Mouse (Mus musculus) hindbrain, embryonic 13.5 days (tissue): ENCODE results near the gene Wdr31. TPM values are rescaled to one million over a fixed set of nuclear protein-coding genes. Genes with fewer than 3 reads are reported as not detected.
A peak's percentile ranks its signal among the peaks of the same experiment; 100 is the strongest.

Experiments
- ATAC-seq: fragments of 200-750 bp; cut with Nextera tagmentation; 2 replicates; pipeline ENCODE4 v1.8.0; 2017; ENCODE audit warnings: moderate TSS enrichment; ENCODE audit not compliant: low FRiP score
- H3K27ac ChIP-seq: fragments of 300-500 bp; sonication (generic); 2 replicates; pipeline ENCODE4 v1.5.1; 2015; ENCODE audit warnings: inconsistent platforms, mild to moderate bottlenecking, moderate library complexity
- H3K27me3 ChIP-seq: fragments of 300-500 bp; sonication (generic); 2 replicates; pipeline ENCODE4 v1.6.1; 2015; ENCODE audit warnings: mild to moderate bottlenecking, inconsistent platforms
- H3K36me3 ChIP-seq: fragments of 300-500 bp; sonication (generic); 2 replicates; pipeline ENCODE4 v1.6.1; 2015; ENCODE audit warnings: mild to moderate bottlenecking, inconsistent platforms
- H3K4me1 ChIP-seq: fragments of 300-500 bp; sonication (generic); replicated peaks from 2 replicates; pipeline ENCODE4 v1.6.1; 2015; ENCODE audit warnings: inconsistent platforms
- H3K4me2 ChIP-seq: fragments of 300-500 bp; sonication (generic); 2 replicates; pipeline ENCODE4 v1.6.1; 2015; ENCODE audit warnings: inconsistent platforms, mild to moderate bottlenecking, moderate library complexity
- H3K4me3 ChIP-seq: fragments of 300-500 bp; sonication (generic); 2 replicates; pipeline ENCODE4 v1.5.1; 2015; ENCODE audit warnings: mild to moderate bottlenecking, inconsistent platforms
- H3K9ac ChIP-seq: fragments of 300-500 bp; sonication (generic); 2 replicates; pipeline ENCODE4 v1.6.1; 2015; ENCODE audit warnings: mild to moderate bottlenecking, inconsistent platforms
- H3K9me3 ChIP-seq: fragments of 300-500 bp; sonication (generic); 2 replicates; pipeline ENCODE4 v1.6.1; 2016; ENCODE audit warnings: inconsistent platforms
- WGBS: fragments of 180-500 bp; shearing (Covaris S2); methylation state at CpG from one replicate; pipeline ENCODE4 v1.1.7; 2015; 5-methylcytosine and 5-hydroxymethylcytosine counted together
- polyA plus RNA-seq: library from polyadenylated mRNA; unstranded; fragments of >200 nt; fragmentation: Nextera tagmentation; extraction: Ambion mirVana; gene quantifications from 2 replicates; pipeline ENCODE4 v1.2.1, GENCODE M21; 2015

Gene Wdr31
- polyA plus RNA-seq, 1 experiment from 2014 or later, result 9.0 TPM

DNA sequence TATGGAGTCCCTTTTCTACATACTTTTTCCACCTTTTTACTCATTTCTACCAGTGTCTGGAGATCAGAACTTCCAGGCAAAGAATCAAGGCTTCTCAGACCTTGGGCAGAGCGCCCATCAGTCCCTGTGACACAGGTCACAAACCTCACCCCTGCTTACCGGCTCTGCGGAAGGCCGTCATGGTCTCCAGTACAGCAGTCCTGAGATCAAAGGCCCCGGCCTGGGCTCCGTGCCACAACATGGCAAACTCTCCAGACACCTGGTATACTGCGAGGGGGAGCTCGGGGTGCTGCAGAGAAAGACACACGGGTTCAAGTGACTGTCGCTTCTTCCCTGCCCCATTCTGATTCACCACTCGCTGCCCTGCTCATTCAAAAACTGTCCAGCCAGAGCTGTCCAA is 39.2 kb upstream of the Wdr31 start:
- ATAC-seq, result no peak
- no peak overlapping the region for H3K4me2 ChIP-seq
- H3K4me3 ChIP-seq, result no peak overlapping the region
- no peak overlapping the region for H3K9ac ChIP-seq
- H3K4me1 ChIP-seq, result no peaks in the 10 kb centered on the region
- no peak overlapping the region for H3K27ac ChIP-seq
- H3K27me3 ChIP-seq, result no peaks in the 10 kb centered on the region
- 92% methylated on average over 11 of the region's 11 CpGs for WGBS
- peaks cover 67% of the 10 kb centered on the region for H3K36me3 ChIP-seq
- no peaks in the 10 kb centered on the region for H3K9me3 ChIP-seq

DNA sequence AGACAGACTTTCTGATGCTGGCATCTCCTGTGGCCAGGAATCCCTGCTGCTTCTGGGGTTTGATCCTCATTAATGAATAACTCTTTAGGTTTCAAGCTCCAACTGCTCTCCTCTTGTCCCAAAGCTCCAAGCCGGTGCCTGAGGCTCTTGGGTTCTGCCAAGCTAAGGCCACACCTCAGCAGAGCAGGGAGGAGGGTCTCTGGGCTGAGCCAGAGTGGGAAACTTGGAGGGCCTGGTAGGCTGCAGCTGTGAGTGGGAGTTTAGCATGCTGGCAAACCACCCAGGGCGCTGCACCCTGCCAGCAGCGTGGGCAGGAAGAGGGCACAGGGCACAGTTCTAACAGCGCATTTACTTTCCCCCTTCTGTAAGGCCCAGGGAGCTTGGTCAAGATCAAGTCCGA is 38.1 kb upstream of the Wdr31 start:
- WGBS, result 90% methylated on average over 5 of the region's 5 CpGs
- Histone ChIP-seq H3K36me3 (peaks cover 64% of the 10 kb centered on the region), H3K27ac (no peak overlapping the region), H3K9me3 (no peaks in the 10 kb centered on the region), H3K4me3 (no peak overlapping the region), H3K27me3 (no peaks in the 10 kb centered on the region), H3K9ac (no peak overlapping the region), H3K4me2 (no peak overlapping the region), H3K4me1 (no peaks in the 10 kb centered on the region)
- ATAC-seq, result no peak

DNA sequence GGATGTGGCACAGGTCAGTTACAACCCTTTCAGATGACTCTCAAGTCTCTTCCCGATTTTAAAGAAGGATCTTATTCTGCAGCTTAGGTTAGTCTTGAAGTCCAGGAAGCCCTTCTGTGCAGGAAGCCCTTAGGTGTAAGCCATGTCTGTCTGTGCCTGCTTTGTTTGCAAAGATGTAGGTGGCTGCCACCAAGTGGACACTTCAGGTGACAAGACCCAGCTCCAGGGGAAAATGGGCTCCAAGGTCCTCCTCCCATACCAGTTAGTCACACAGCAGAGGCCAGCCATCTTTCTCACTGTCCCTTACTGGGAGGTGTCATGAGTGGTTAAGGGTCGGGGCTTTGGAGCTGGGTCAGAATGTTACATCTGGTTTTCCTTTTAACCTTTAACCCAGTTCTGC is 36.1 kb upstream of the Wdr31 start:
- 70% methylated on average over 2 of the region's 2 CpGs for WGBS
- H3K4me1 ChIP-seq, result peaks cover 4% of the 10 kb centered on the region; the same call in 1 of the 2 replicates
- no peaks in the 10 kb centered on the region for H3K27me3 ChIP-seq
- H3K4me3 ChIP-seq, result no peak overlapping the region
- H3K4me2 ChIP-seq, result no peak overlapping the region
- H3K9ac ChIP-seq, result no peak overlapping the region
- no peak overlapping the region for H3K27ac ChIP-seq
- ATAC-seq, result no peak
- H3K9me3 ChIP-seq, result no peaks in the 10 kb centered on the region
- peaks cover 44% of the 10 kb centered on the region for H3K36me3 ChIP-seq

- H3K27ac ChIP-seq, result no peak overlapping the region
- no peaks in the 10 kb centered on the region for H3K9me3 ChIP-seq
- H3K36me3 ChIP-seq, result peaks cover 36% of the 10 kb centered on the region
- WGBS, result 92% methylated on average over 3 of the region's 3 CpGs
- no peak overlapping the region for H3K4me2 ChIP-seq
- H3K4me1 ChIP-seq, result peaks cover 10% of the 10 kb centered on the region
- no peak for ATAC-seq
- H3K27me3 ChIP-seq, result no peaks in the 10 kb centered on the region
- no peak overlapping the region for H3K4me3 ChIP-seq
- H3K9ac ChIP-seq, result no peak overlapping the region
Measured at GRCm38 (mm10) chr4:62505991-62506390, 35.3 kb upstream of the Wdr31 start.

GRCm38 (mm10) chr4:62503374-62503970 is 32.8 kb upstream of the Wdr31 start, which contains the start of gene Hdhd3:
Hdhd3 (minus strand) TSS chr4:62503467.
- H3K27ac ChIP-seq, result peak within 1 kb of the TSS; percentile 78
- H3K36me3 ChIP-seq, result peaks cover 26% of the 10 kb centered on the region
- H3K9ac ChIP-seq, result peak within 1 kb of the TSS; percentile 86
- H3K9me3 ChIP-seq, result no peaks in the 10 kb centered on the region
- no peak for ATAC-seq
- WGBS, result 89% methylated on average over 3 of the region's 3 CpGs
- no peaks in the 10 kb centered on the region for H3K27me3 ChIP-seq
- H3K4me3 ChIP-seq, result peak within 1 kb of the TSS; percentile 79
- peak within 1 kb of the TSS; percentile 67 for H3K4me2 ChIP-seq
- peaks cover 11% of the 10 kb centered on the region for H3K4me1 ChIP-seq

- no peaks in the 10 kb centered on the region for H3K27me3 ChIP-seq
- WGBS, result 77% methylated on average over 7 of the region's 7 CpGs
- no peaks in the 10 kb centered on the region for H3K9me3 ChIP-seq
- H3K4me3 ChIP-seq, result no peak overlapping the region
- H3K36me3 ChIP-seq, result peaks cover 25% of the 10 kb centered on the region
- peaks cover 11% of the 10 kb centered on the region for H3K4me1 ChIP-seq
- H3K4me2 ChIP-seq, result no peak overlapping the region
- H3K27ac ChIP-seq, result no peak overlapping the region
- H3K9ac ChIP-seq, result no peak overlapping the region
- no peak for ATAC-seq
Measured at GRCm38 (mm10) chr4:62502969-62503368, 32.3 kb upstream of the Wdr31 start.

DNA sequence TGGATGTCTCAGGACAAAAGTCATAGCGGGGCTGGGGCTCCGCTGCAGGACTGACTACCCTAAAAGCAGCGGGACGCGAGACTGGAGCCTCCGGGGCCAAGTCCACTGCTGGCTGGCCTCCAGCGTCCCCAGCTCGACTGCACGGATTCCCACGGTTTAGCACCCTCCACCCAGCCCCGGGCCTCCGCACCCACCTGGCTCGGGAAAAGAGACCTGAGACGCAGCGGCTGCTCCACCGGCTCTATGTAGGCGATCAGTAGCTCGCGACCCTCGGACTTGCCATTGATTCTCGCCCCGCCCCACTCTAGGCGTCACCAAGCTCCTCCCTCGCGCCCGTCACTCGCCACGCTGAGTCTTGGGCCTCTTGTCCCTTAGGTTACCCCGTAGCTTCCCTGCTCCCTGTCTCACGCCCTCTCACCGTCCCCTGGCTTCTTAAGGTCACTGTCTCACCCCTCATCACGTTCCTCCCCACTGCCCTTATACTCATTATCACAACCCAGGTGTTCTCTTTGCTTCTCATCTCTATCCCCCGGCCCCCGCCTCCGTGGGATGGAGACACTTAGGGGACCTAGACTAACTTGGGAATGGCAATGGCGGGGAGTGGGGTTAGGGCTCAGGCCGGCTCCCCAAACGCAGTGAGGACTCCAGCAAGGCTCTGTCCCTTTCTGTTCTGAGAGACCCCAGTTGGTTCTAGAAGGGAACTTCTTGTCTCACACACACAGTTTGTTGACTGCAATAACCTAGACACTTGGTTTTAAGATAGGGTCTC is 31.5 kb upstream of the Wdr31 start:
- H3K9me3 ChIP-seq, result no peaks in the 10 kb centered on the region
- peak overlapping the region; percentile 78 for H3K27ac ChIP-seq
- peak; percentile 95 for ATAC-seq
- H3K36me3 ChIP-seq, result peaks cover 28% of the 10 kb centered on the region
- peak overlapping the region; percentile 67 for H3K4me2 ChIP-seq
- WGBS, result 2% methylated on average over 38 of the region's 38 CpGs
- H3K4me3 ChIP-seq, result peak overlapping the region; percentile 79
- H3K4me1 ChIP-seq, result peaks cover 11% of the 10 kb centered on the region
- H3K9ac ChIP-seq, result peak overlapping the region; percentile 86
- no peaks in the 10 kb centered on the region for H3K27me3 ChIP-seq

DNA sequence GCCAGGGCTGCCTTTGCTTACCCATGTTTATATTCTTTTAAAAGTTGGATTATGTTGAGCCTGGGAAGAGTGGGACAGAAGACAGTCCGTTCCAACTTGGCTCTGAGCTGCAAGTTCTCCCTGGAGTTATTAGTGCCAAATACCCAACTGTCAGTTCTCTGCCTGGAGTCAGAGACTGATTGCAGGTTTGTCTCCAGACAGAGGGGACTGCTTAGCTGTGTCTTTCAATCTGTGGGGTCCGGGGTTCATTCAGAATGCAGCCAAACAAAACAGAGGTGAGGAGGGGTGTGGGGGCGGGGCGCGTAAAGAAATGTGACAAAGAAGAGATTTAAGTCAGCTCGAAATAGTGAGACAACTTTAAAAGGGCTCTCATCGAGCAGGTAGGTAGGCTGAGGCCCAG is 30.8 kb upstream of the Wdr31 start:
- H3K9me3 ChIP-seq, result no peaks in the 10 kb centered on the region
- peak; percentile 31 for ATAC-seq
- no peaks in the 10 kb centered on the region for H3K27me3 ChIP-seq
- peak overlapping the region; percentile 86 for H3K9ac ChIP-seq
- peak overlapping the region; percentile 79 for H3K4me3 ChIP-seq
- WGBS, result 3% methylated on average over 7 of the region's 7 CpGs
- peak overlapping the region; percentile 67 for H3K4me2 ChIP-seq
- peak overlapping the region; percentile 78 for H3K27ac ChIP-seq
- H3K36me3 ChIP-seq, result peaks cover 34% of the 10 kb centered on the region
- peaks cover 11% of the 10 kb centered on the region for H3K4me1 ChIP-seq

DNA sequence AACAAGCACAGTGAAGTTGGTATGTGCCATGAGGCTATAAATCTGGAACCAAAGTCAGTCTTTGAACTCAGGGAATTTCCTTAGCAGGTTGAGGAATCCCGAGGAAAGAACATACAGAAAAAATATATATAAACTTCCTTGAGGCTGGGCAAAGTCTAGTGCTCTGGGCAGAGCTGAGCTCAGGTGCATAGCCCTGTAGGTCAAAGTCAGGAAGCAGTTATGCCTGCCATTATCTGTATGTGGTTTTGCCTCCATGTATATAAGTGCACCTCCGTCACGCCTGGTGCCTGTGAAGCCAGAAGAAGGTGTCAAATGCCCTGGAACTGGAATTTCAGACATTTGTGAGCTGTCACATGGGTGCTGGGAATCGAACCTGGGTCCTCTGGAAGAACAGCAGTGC is 30.1 kb upstream of the Wdr31 start:
- ATAC-seq, result no peak
- 94% methylated on average over 4 of the region's 4 CpGs for WGBS
- Histone ChIP-seq H3K4me2 (peak overlapping the region; percentile 67), H3K27me3 (no peaks in the 10 kb centered on the region), H3K36me3 (peaks cover 41% of the 10 kb centered on the region), H3K4me1 (peaks cover 11% of the 10 kb centered on the region), H3K9me3 (no peaks in the 10 kb centered on the region), H3K27ac (no peak overlapping the region), H3K4me3 (no peak overlapping the region), H3K9ac (no peak overlapping the region)

DNA sequence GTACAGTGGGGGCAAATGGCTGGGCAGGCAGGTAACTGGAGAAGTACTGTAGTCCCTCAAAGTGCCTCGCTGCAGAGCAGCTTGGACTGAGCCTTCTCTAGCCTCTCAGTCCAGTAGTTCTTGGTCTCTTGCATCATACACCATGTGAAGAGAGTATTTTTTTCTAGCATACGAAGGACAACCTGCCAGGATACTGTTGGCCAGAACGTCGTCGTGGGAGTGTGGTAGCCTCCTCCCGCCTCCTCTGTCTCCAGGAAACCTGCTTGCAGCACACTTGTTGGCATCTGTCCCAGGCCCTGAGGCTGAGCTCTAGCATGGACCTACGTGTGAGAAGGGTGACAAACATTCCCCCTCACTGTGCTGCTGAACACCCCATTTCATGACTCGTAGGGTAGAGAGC is 26.1 kb upstream of the Wdr31 start:
- 80% methylated on average over 8 of the region's 8 CpGs for WGBS
- no peak overlapping the region for H3K4me3 ChIP-seq
- no peak overlapping the region for H3K9ac ChIP-seq
- no peaks in the 10 kb centered on the region for H3K9me3 ChIP-seq
- peaks cover 7% of the 10 kb centered on the region for H3K4me1 ChIP-seq
- no peak overlapping the region for H3K4me2 ChIP-seq
- no peak overlapping the region for H3K27ac ChIP-seq
- no peak for ATAC-seq
- peaks cover 41% of the 10 kb centered on the region for H3K36me3 ChIP-seq
- H3K27me3 ChIP-seq, result no peaks in the 10 kb centered on the region

- Histone ChIP-seq H3K27ac (no peak overlapping the region), H3K9me3 (no peaks in the 10 kb centered on the region), H3K36me3 (peaks cover 41% of the 10 kb centered on the region), H3K9ac (no peak overlapping the region), H3K4me3 (no peak overlapping the region), H3K27me3 (no peaks in the 10 kb centered on the region), H3K4me2 (no peak overlapping the region), H3K4me1 (0 out of 2 replicates have a peak, but pooled peaks cover under 1% of the 10 kb centered on the region)
- 87% methylated on average over 8 of the region's 8 CpGs for WGBS
- no peak for ATAC-seq
Measured at GRCm38 (mm10) chr4:62495946-62496345, 25.2 kb upstream of the Wdr31 start.

DNA sequence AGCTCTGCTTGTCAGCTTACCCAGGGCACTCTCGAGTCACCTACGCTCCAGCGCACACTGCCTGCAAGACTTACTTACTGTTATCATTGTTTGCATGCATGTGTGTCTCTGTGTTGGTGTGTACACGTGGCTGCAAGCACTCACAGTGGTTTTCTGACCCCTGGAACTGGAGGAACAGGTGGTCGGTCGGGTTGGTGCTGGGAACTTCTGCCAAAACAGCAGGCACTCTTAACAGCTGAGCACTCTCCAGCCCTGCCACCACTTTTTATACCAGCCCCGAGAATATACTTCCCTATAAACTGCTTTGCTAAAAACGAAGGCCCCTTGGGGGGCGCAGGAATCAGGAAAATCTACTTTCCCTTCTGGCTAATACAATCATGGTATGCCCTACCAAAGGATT is 23.5 kb upstream of the Wdr31 start:
- no peaks in the 10 kb centered on the region for H3K27me3 ChIP-seq
- ATAC-seq, result no peak
- no peak overlapping the region for H3K4me2 ChIP-seq

DNA sequence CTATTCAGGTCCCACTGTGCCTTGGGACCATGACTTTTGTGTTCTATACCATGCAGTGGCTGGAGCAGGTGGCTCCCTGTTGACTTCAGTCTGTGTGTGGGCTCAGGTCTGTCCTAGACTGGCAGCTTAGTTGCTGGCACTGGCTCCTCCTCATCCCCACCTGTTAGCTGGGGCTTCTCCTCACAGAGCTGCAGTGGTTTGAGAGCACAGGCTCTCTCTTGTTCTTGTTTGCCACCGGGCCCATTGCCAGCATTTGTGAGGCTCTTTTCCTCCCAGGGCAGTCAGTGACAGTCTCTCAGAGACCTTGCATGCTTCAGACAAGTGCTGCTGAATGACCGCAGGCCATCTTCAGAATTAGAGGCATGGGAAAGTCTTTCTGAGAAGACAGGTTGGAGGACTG is 22.0 kb upstream of the Wdr31 start:
- no peak for ATAC-seq
- no peak overlapping the region for H3K4me3 ChIP-seq
- H3K9me3 ChIP-seq, result no peaks in the 10 kb centered on the region
- H3K36me3 ChIP-seq, result peaks cover 19% of the 10 kb centered on the region
- WGBS, result 81% methylated on average over 2 of the region's 2 CpGs
- H3K4me2 ChIP-seq, result no peak overlapping the region
- no peaks in the 10 kb centered on the region for H3K4me1 ChIP-seq
- H3K27ac ChIP-seq, result no peak overlapping the region
- H3K9ac ChIP-seq, result no peak overlapping the region
- H3K27me3 ChIP-seq, result no peaks in the 10 kb centered on the region

More for the DNA sequence above, 23.5 kb upstream of the Wdr31 start:
- Histone ChIP-seq H3K4me3 (no peak overlapping the region), H3K4me1 (no peaks in the 10 kb centered on the region), H3K27ac (no peak overlapping the region), H3K36me3 (peaks cover 33% of the 10 kb centered on the region), H3K9me3 (no peaks in the 10 kb centered on the region), H3K9ac (no peak overlapping the region)
- 72% methylated on average over 9 of the region's 9 CpGs for WGBS
